Mouse (Mus musculus): ENCODE data around the gene Src. TPM values are rescaled to one million over a fixed set of nuclear protein-coding genes. Genes with fewer than 3 reads are reported as not detected.
A peak's percentile ranks its signal among the peaks of the same experiment; 100 is the strongest.

Src gene
- polyA plus RNA-seq, 1 experiment from 2014 or later: 37.9 TPM

GRCm38 (mm10) chr2:157520496-157520895 lies 102.3 kb downstream of the Src start:
- peaks cover 38% of the 10 kb centered on the region for H3K4me1 ChIP-seq
- H3K9ac ChIP-seq (replicated peaks): no peak overlapping the region
- H3K27me3 ChIP-seq: no peaks in the 10 kb centered on the region
- no peak overlapping the region for H3K4me3 ChIP-seq
- peak overlapping the region; percentile 67 for H3K27ac ChIP-seq (replicated peaks)
- H3K36me3 ChIP-seq: no peaks in the 10 kb centered on the region
- H3K4me2 ChIP-seq (replicated peaks): no peak overlapping the region
- peak; percentile 67; the same call in 1 of the 2 replicates for ATAC-seq (replicated peaks)
- H3K9me3 ChIP-seq: no peaks in the 10 kb centered on the region
- 14% methylated on average over 5 of the region's 5 CpGs for WGBS

Other genes with a start within 250 kb of the Src start
- 12.0 and 14.0 TPM in 2 replicates for gene Rbl1, start 213.9 kb upstream of the Src start, polyA plus RNA-seq (2015; fragmentation: Nextera tagmentation; extraction: Ambion mirVana)
- gene Rpn2, start 139.4 kb upstream of the Src start, polyA plus RNA-seq (2015; fragmentation: Nextera tagmentation; extraction: Ambion mirVana): 184 and 187 TPM in 2 replicates
- gene Mroh8, start 138.9 kb upstream of the Src start, polyA plus RNA-seq (2015; fragmentation: Nextera tagmentation; extraction: Ambion mirVana): 0.52 and 0.53 TPM in 2 replicates
- 1.5 and 2.0 TPM in 2 replicates for gene Ghrh, start 70.9 kb upstream of the Src start, polyA plus RNA-seq (2015; fragmentation: Nextera tagmentation; extraction: Ambion mirVana)
- 105 TPM in 2 replicates for gene Manbal, start 50.9 kb upstream of the Src start, polyA plus RNA-seq (2015; fragmentation: Nextera tagmentation; extraction: Ambion mirVana)
- 6,946 and 7,065 TPM in 2 replicates for gene Nnat, start 141.6 kb downstream of the Src start, polyA plus RNA-seq (2015; fragmentation: Nextera tagmentation; extraction: Ambion mirVana)
- 184 and 201 TPM in 2 replicates for gene Blcap, start 152.8 kb downstream of the Src start, polyA plus RNA-seq (2015; fragmentation: Nextera tagmentation; extraction: Ambion mirVana)